Mouse (Mus musculus): ENCODE measurements around the gene Hdac1. TPM values are rescaled to one million over a fixed set of nuclear protein-coding genes. Genes with fewer than 3 reads are reported as not detected.

Gene Hdac1
- total RNA-seq (2014; rRNA removed; ENCODE audit: low replicate concordance) (25.8 and 34.5 TPM in 2 replicates), polyA plus RNA-seq (2015; fragmentation: Nextera tagmentation; extraction: Ambion mirVana) (73.6 and 77.9 TPM in 2 replicates)

DNA sequence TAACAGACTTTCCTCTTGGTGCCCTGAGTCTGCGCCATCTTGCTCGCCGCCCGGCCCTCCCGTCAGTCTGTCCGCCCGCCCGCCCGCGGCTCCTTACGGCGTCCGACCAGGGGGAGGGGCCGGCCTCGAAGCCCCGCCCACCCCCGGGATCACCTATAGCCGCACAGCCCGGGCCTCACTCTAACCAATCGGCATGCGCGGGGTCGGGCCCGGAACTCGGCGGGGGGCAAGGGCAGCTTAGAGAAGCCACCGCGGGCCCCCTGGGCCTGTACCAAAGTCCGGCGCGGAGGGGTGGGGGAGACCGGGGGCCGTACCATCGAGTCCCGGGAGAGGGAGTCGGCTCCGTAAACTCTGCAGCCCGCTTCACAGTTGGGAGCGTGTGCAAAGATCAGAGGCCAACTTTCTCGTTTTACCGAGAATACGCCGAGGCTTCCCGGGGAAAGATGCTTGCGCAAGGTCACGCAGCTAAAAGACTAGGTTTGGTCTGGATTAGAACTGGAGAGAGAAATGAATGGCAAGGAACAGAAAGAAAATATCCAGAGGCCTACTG is at the start of gene Hdac1:
TSS of gene Hdac1 (minus strand) at position 122 of the 550 bp plus-strand sequence.
- Histone ChIP-seq H3K4me3 (ENCODE audit: low read depth, low read length) (peak within 1 kb of the TSS; percentile 85), H3K9ac (replicated peaks; ENCODE audit: low read depth, low read length) (peak within 1 kb of the TSS; percentile 89), H3K4me1 (ENCODE audit: control insufficient read depth, insufficient read depth) (peaks cover 13% of the 10 kb centered on the region), H3K27me3 (ENCODE audit: control insufficient read depth, insufficient read depth, low read length) (no peaks in the 10 kb centered on the region), H3K36me3 (replicated peaks; ENCODE audit: control insufficient read depth, insufficient read depth, low read length) (peaks cover 5% of the 10 kb centered on the region; the same call in 1 of the 2 replicates), H3K9me3 (replicated peaks; ENCODE audit: control insufficient read depth, low read length) (no peaks in the 10 kb centered on the region), H3K27ac (ENCODE audit: low read depth) (peak within 1 kb of the TSS; percentile 76), H3K4me2 (ENCODE audit: low read depth, low read length) (peak within 1 kb of the TSS; percentile 79)
- DNase-seq (ENCODE audit: low spot score): peak; percentile 95
- WGBS: 1% methylated on average over 46 of the region's 46 CpGs
- TF ChIP-seq EP300 (IDR thresholded peaks at IDR 0.05; ENCODE audit: low read depth) (peak; percentile 76), CTCF (IDR thresholded peaks at IDR 0.05; ENCODE audit: low read depth) (no peak)
- ATAC-seq (ENCODE audit: insufficient read depth, low read depth): peak; percentile 100

DNA sequence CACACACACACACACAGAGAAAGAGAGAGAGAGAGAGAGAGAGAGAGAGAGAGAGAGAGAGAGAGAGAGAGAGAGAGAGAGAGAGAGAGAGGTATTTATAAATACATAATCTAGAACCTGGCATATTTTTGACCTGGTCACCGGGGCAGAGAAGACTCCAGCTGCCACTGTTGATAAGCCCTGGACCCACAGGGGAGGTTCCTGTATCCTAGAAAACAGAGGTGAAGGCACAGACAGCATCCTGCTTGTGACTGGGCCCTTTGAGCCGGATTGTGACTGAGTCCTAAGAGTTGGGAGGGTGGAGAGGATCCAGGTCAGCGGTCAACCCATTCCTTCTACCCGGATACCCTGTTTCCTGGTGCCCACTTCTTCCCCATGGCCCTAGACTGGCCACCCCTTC is 46.4 kb upstream of the Hdac1 start:
- peaks cover 6% of the 10 kb centered on the region; the same call in 1 of the 2 replicates for H3K4me1 ChIP-seq (ENCODE audit: control insufficient read depth, insufficient read depth)
- ATAC-seq (ENCODE audit: insufficient read depth, low read depth) (no peak), DNase-seq (ENCODE audit: low spot score) (no peak)
- H3K27me3 ChIP-seq (ENCODE audit: control insufficient read depth, insufficient read depth, low read length): no peaks in the 10 kb centered on the region
- H3K36me3 ChIP-seq (replicated peaks; ENCODE audit: control insufficient read depth, insufficient read depth, low read length): peaks cover 36% of the 10 kb centered on the region
- H3K27ac ChIP-seq (ENCODE audit: low read depth): no peak overlapping the region
- no peak overlapping the region for H3K4me2 ChIP-seq (ENCODE audit: low read depth, low read length)
- H3K4me3 ChIP-seq (ENCODE audit: low read depth, low read length): no peak overlapping the region
- no peak overlapping the region for H3K9ac ChIP-seq (replicated peaks; ENCODE audit: low read depth, low read length)
- TF ChIP-seq CTCF (IDR thresholded peaks at IDR 0.05; ENCODE audit: low read depth) (no peak), EP300 (IDR thresholded peaks at IDR 0.05; ENCODE audit: low read depth) (no peak)
- H3K9me3 ChIP-seq (replicated peaks; ENCODE audit: control insufficient read depth, low read length): no peaks in the 10 kb centered on the region
- WGBS: 49% methylated on average over 4 of the region's 4 CpGs

DNA sequence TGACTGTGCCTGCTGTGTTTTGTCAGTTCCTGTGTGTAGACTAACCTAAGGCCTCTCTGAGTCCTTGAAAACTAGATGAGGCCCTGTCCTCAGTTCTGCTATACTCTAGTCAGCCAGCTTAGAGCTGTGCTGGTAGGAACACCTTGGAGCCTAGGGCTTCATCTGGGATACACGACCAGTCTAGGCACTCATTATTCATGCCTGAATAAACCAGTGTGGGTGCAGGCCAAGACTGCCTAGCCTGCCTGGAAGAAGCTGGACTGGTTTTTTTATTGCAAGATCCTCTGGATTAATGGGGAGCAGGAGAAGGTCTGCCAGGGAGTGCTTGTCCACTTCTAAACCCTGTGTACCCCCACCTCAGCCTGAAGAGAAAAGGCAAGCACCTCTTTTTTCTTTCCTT is 44.4 kb upstream of the Hdac1 start:
- TF ChIP-seq EP300 (IDR thresholded peaks at IDR 0.05; ENCODE audit: low read depth) (no peak), CTCF (IDR thresholded peaks at IDR 0.05; ENCODE audit: low read depth) (no peak)
- H3K27ac ChIP-seq (ENCODE audit: low read depth): no peak overlapping the region
- peaks cover 6% of the 10 kb centered on the region; the same call in 1 of the 2 replicates for H3K4me1 ChIP-seq (ENCODE audit: control insufficient read depth, insufficient read depth)
- peaks cover 17% of the 10 kb centered on the region for H3K36me3 ChIP-seq (replicated peaks; ENCODE audit: control insufficient read depth, insufficient read depth, low read length)
- no peak overlapping the region for H3K9ac ChIP-seq (replicated peaks; ENCODE audit: low read depth, low read length)
- no peak overlapping the region for H3K4me3 ChIP-seq (ENCODE audit: low read depth, low read length)
- ATAC-seq (ENCODE audit: insufficient read depth, low read depth) (no peak), DNase-seq (ENCODE audit: low spot score) (no peak)
- no peaks in the 10 kb centered on the region for H3K27me3 ChIP-seq (ENCODE audit: control insufficient read depth, insufficient read depth, low read length)
- 53% methylated on average over 1 of the region's 1 CpGs for WGBS
- no peak overlapping the region for H3K4me2 ChIP-seq (ENCODE audit: low read depth, low read length)
- no peaks in the 10 kb centered on the region for H3K9me3 ChIP-seq (replicated peaks; ENCODE audit: control insufficient read depth, low read length)

DNA sequence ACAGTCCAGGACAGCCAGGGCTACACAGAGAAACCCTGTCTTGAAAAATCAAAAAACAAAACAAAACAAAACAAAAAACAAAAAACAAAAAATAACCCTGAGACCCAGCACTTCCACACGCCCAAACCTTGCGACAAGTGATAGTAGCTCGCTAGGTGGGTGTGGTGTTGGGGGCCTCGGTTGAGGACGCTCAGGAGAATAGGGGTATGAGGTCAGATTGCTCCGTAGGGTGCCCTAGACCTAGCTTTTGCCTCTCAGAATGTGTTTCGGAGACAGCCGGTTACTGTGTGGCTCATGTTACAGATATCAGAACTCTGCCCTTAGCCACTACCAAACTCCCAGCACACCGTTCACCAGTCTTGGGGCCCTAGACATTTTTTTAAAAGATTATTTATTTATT is 43.3 kb upstream of the Hdac1 start:
- Histone ChIP-seq H3K4me1 (ENCODE audit: control insufficient read depth, insufficient read depth) (peaks cover 6% of the 10 kb centered on the region; the same call in 1 of the 2 replicates), H3K27me3 (ENCODE audit: control insufficient read depth, insufficient read depth, low read length) (no peaks in the 10 kb centered on the region), H3K9ac (replicated peaks; ENCODE audit: low read depth, low read length) (no peak overlapping the region), H3K4me2 (ENCODE audit: low read depth, low read length) (peak overlapping the region; percentile 73), H3K4me3 (ENCODE audit: low read depth, low read length) (no peak overlapping the region), H3K9me3 (replicated peaks; ENCODE audit: control insufficient read depth, low read length) (no peaks in the 10 kb centered on the region), H3K27ac (ENCODE audit: low read depth) (no peak overlapping the region), H3K36me3 (replicated peaks; ENCODE audit: control insufficient read depth, insufficient read depth, low read length) (peaks cover 6% of the 10 kb centered on the region)
- no peak for ATAC-seq (ENCODE audit: insufficient read depth, low read depth)
- TF ChIP-seq EP300 (IDR thresholded peaks at IDR 0.05; ENCODE audit: low read depth) (no peak), CTCF (IDR thresholded peaks at IDR 0.05; ENCODE audit: low read depth) (no peak)
- DNase-seq (ENCODE audit: low spot score): no peak
- WGBS: 82% methylated on average over 9 of the region's 9 CpGs

DNA sequence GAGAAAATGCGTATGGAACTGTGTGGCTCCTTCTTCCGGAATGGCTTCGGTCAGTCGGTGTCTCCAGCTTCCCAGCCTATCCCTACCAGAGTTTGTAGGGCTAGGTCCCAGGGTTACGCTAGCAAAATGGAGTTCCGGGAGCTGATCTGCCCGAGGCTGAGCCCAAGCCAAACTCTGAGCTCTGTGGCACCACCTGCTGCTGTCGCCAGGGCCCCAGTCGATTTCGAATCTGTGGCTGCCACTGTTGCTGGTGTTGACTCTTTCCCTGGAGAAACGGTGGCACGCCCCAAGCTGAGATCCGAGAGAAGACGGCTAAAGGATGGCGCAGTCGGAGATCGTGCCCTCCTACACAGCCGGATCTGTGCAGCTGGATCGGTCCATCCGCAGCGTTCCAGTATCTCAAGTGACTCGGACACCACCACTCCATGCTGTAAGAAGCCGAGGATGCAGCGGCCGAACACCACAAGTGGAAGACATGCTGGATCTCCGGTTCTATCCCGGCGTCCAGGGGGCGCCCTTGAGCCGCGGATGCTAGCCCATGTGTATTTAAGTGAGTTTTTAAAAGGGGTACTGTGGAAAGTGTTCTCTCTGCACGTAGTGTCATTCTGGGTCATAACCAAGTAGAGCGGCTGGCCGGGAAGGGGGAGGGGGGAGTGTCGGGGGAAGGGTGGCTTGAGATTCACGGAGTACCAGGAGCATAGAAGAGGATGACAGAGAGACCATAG is 42.5 kb upstream of the Hdac1 start:
- no peaks in the 10 kb centered on the region for H3K27me3 ChIP-seq (ENCODE audit: control insufficient read depth, insufficient read depth, low read length)
- H3K4me2 ChIP-seq (ENCODE audit: low read depth, low read length): peak overlapping the region; percentile 73
- TF ChIP-seq CTCF (IDR thresholded peaks at IDR 0.05; ENCODE audit: low read depth) (peak; percentile 66), EP300 (IDR thresholded peaks at IDR 0.05; ENCODE audit: low read depth) (no peak)
- H3K4me1 ChIP-seq (ENCODE audit: control insufficient read depth, insufficient read depth): peaks cover 6% of the 10 kb centered on the region; the same call in 1 of the 2 replicates
- no peaks in the 10 kb centered on the region for H3K9me3 ChIP-seq (replicated peaks; ENCODE audit: control insufficient read depth, low read length)
- 0 out of 2 replicates have a peak, but pooled peaks cover under 1% of the 10 kb centered on the region for H3K36me3 ChIP-seq (replicated peaks; ENCODE audit: control insufficient read depth, insufficient read depth, low read length)
- peak; percentile 81 for ATAC-seq (ENCODE audit: insufficient read depth, low read depth)
- WGBS: 2% methylated on average over 36 of the region's 36 CpGs
- H3K4me3 ChIP-seq (ENCODE audit: low read depth, low read length): peak overlapping the region; percentile 50
- DNase-seq (ENCODE audit: low spot score): peak; percentile 74
- peak overlapping the region; percentile 50 for H3K9ac ChIP-seq (replicated peaks; ENCODE audit: low read depth, low read length)
- peak overlapping the region; percentile 61 for H3K27ac ChIP-seq (ENCODE audit: low read depth)
